In the genomic region with DNA sequence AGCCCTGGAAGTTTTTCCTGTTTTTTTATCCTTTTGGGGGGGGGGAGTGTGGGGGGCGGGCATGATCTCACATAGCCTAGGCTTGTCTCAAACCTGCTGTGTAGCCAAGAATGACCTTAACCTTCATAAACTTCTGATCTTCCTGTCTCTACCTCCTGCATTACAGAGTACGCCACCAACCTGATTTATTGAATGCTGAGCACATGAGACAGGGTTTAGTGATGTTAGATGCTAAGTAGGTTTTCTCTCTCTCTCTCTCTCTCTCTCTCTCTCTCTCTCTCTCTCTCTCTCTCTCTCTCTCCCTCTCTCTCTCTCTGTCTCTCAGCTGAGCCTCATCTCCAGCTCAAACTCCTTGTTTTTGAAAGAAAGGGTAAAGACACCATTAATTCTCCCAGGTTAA, we compare ENCODE assay signal across 25 mouse cellular contexts. TPM values are rescaled to one million over a fixed set of nuclear protein-coding genes. Genes with fewer than 3 reads are reported as not detected.
A peak's percentile ranks its signal among the peaks of the same experiment; 100 is the strongest.
DNase-seq lines count a peak whose midpoint lies in the region; ATAC-seq and TF ChIP-seq lines count a peak whose summit lies in the region.
"Had no signal": no experiment of that assay in that cellular context is flagged by ENCODE, and none has a peak within 500 bp of the region (broad histone marks: within the 10 kb centered on the region; RNA-seq: fewer than 3 reads in every experiment).

No protein-coding gene starts in this region.

- no peak for ATAC-seq in embryonic facial prominence, embryonic 13.5 days (ENCODE audit: insufficient number of reproducible peaks, insufficient read depth, low FRiP score, low TSS enrichment, low read depth)
- no peak for ATAC-seq in lung, postnatal 0 days
- ATAC-seq in limb, embryonic 15.5 days (ENCODE audit: insufficient number of reproducible peaks, low FRiP score, low TSS enrichment, low read depth), result no peak
- ATAC-seq in midbrain, embryonic 13.5 days, result no peak
- ATAC-seq: intestine, embryonic 15.5 days; midbrain, embryonic 15.5 days had no signal

- H3K4me3 ChIP-seq in embryonic facial prominence, embryonic 13.5 days, result no peak overlapping the region
- H3K4me3 ChIP-seq in embryonic facial prominence, embryonic 10.5 days, result no peak overlapping the region
- peak overlapping the region; percentile 27; the same call in 1 of the 2 replicates for H3K4me3 ChIP-seq in lung, postnatal 0 days (ENCODE audit: low read depth, low read length)
- no peak overlapping the region for H3K4me3 ChIP-seq in limb, embryonic 15.5 days
- no peak overlapping the region for H3K4me3 ChIP-seq in midbrain, embryonic 13.5 days (replicated peaks)
- H3K4me3 ChIP-seq: embryonic facial prominence, embryonic 12.5 days; erythroblast, embryonic 14.5 days; forebrain, embryonic 12.5 days; heart, embryonic 10.5 days; hindbrain, embryonic 15.5 days; intestine, embryonic 15.5 days; layer of hippocampus, adult 2 months; limb, embryonic 12.5 days; midbrain, embryonic 15.5 days; neural tube, embryonic 13.5 days had no signal

- no peak for TF ChIP-seq CTCF in lung, postnatal 0 days (IDR thresholded peaks at IDR 0.05)

- H3K9me3 ChIP-seq in embryonic facial prominence, embryonic 13.5 days, result no peaks in the 10 kb centered on the region
- no peaks in the 10 kb centered on the region for H3K9me3 ChIP-seq in embryonic facial prominence, embryonic 10.5 days
- H3K9me3 ChIP-seq in lung, postnatal 0 days (ENCODE audit: low read length), result no peaks in the 10 kb centered on the region
- no peaks in the 10 kb centered on the region for H3K9me3 ChIP-seq in limb, embryonic 15.5 days
- no peaks in the 10 kb centered on the region for H3K9me3 ChIP-seq in midbrain, embryonic 13.5 days
- H3K9me3 ChIP-seq: embryonic facial prominence, embryonic 12.5 days; forebrain, embryonic 12.5 days; G1E; heart, embryonic 10.5 days; hindbrain, embryonic 15.5 days; intestine, embryonic 15.5 days; limb, embryonic 12.5 days; midbrain, embryonic 15.5 days; neural tube, embryonic 13.5 days had no signal

- no peak for DNase-seq in embryonic facial prominence, embryonic 10.5 days (ENCODE audit: low spot score)
- no peak for DNase-seq in lung, postnatal 0 days (ENCODE audit: low spot score)
- DNase-seq in lung, adult 18-20 months, result no peak
- no peak for DNase-seq in retina, embryonic 14.5 days (ENCODE audit: low spot score)
- DNase-seq: cerebellum, adult 18-20 months; cerebellum, postnatal 14 days; kidney, adult 9 months; kidney, postnatal 25 days; right cerebral cortex, adult 18-20 months; spleen, adult 18-20 months had no signal

- no peak overlapping the region for H3K4me2 ChIP-seq in embryonic facial prominence, embryonic 13.5 days
- peak overlapping the region; percentile 50; the same call in 1 of the 2 replicates for H3K4me2 ChIP-seq in lung, postnatal 0 days (replicated peaks; ENCODE audit: low read depth, low read length)
- H3K4me2 ChIP-seq in limb, embryonic 15.5 days, result no peak overlapping the region
- H3K4me2 ChIP-seq in midbrain, embryonic 13.5 days (replicated peaks), result no peak overlapping the region
- H3K4me2 ChIP-seq: embryonic facial prominence, embryonic 12.5 days; forebrain, embryonic 12.5 days; hindbrain, embryonic 15.5 days; midbrain, embryonic 15.5 days; neural tube, embryonic 13.5 days had no signal

- no peak for TF ChIP-seq EP300 in lung, postnatal 0 days (IDR thresholded peaks at IDR 0.05)

- WGBS in embryonic facial prominence, embryonic 13.5 days, result 77% methylated on average over 2 of the region's 2 CpGs
- WGBS in embryonic facial prominence, embryonic 10.5 days, result 90% methylated on average over 2 of the region's 2 CpGs
- WGBS in lung, postnatal 0 days, result 61% methylated on average over 2 of the region's 2 CpGs
- 53% methylated on average over 2 of the region's 2 CpGs for WGBS in limb, embryonic 15.5 days
- WGBS in midbrain, embryonic 13.5 days, result 82% methylated on average over 2 of the region's 2 CpGs

- H3K4me1 ChIP-seq in embryonic facial prominence, embryonic 13.5 days, result peaks cover 11% of the 10 kb centered on the region
- H3K4me1 ChIP-seq in embryonic facial prominence, embryonic 10.5 days, result 0 out of 2 replicates have a peak, but pooled peaks cover 4% of the 10 kb centered on the region
- H3K4me1 ChIP-seq in lung, postnatal 0 days (ENCODE audit: insufficient read depth, low read depth, low read length), result no peaks in the 10 kb centered on the region
- H3K4me1 ChIP-seq in limb, embryonic 15.5 days, result peaks cover 22% of the 10 kb centered on the region
- no peaks in the 10 kb centered on the region for H3K4me1 ChIP-seq in midbrain, embryonic 13.5 days (replicated peaks)
- H3K4me1 ChIP-seq: embryonic facial prominence, embryonic 12.5 days; forebrain, embryonic 12.5 days; heart, embryonic 10.5 days; hindbrain, embryonic 15.5 days; midbrain, embryonic 15.5 days; neural tube, embryonic 13.5 days had no signal

- no peaks in the 10 kb centered on the region for H3K36me3 ChIP-seq in embryonic facial prominence, embryonic 13.5 days
- no peaks in the 10 kb centered on the region for H3K36me3 ChIP-seq in embryonic facial prominence, embryonic 10.5 days (replicated peaks)
- no peaks in the 10 kb centered on the region for H3K36me3 ChIP-seq in lung, postnatal 0 days (ENCODE audit: insufficient read depth, low read length)
- H3K36me3 ChIP-seq in limb, embryonic 15.5 days, result no peaks in the 10 kb centered on the region
- no peaks in the 10 kb centered on the region for H3K36me3 ChIP-seq in midbrain, embryonic 13.5 days
- H3K36me3 ChIP-seq: embryonic facial prominence, embryonic 12.5 days; forebrain, embryonic 12.5 days; heart, embryonic 10.5 days; hindbrain, embryonic 15.5 days; intestine, embryonic 15.5 days; limb, embryonic 12.5 days; midbrain, embryonic 15.5 days; neural tube, embryonic 13.5 days had no signal

- H3K27me3 ChIP-seq in embryonic facial prominence, embryonic 13.5 days, result no peaks in the 10 kb centered on the region
- no peaks in the 10 kb centered on the region for H3K27me3 ChIP-seq in embryonic facial prominence, embryonic 10.5 days (replicated peaks; ENCODE audit: low read depth, poor library complexity, severe bottlenecking)
- no peaks in the 10 kb centered on the region for H3K27me3 ChIP-seq in lung, postnatal 0 days (replicated peaks; ENCODE audit: insufficient read depth, low read length)
- no peaks in the 10 kb centered on the region for H3K27me3 ChIP-seq in limb, embryonic 15.5 days
- no peaks in the 10 kb centered on the region for H3K27me3 ChIP-seq in midbrain, embryonic 13.5 days
- H3K27me3 ChIP-seq: CH12.LX; embryonic facial prominence, embryonic 12.5 days; forebrain, embryonic 12.5 days; hindbrain, embryonic 15.5 days; intestine, embryonic 15.5 days; limb, embryonic 12.5 days; midbrain, embryonic 15.5 days; neural tube, embryonic 13.5 days had no signal

- H3K27ac ChIP-seq in embryonic facial prominence, embryonic 13.5 days, result 0 out of 2 replicates have a peak overlapping the region, but pooled peaks have one; percentile 68
- H3K27ac ChIP-seq in embryonic facial prominence, embryonic 10.5 days (replicated peaks), result no peak overlapping the region
- no peak overlapping the region for H3K27ac ChIP-seq in lung, postnatal 0 days (ENCODE audit: low read length)
- peak overlapping the region; percentile 75; the same call in 1 of the 2 replicates for H3K27ac ChIP-seq in limb, embryonic 15.5 days
- H3K27ac ChIP-seq in midbrain, embryonic 13.5 days, result no peak overlapping the region
- H3K27ac ChIP-seq: embryonic facial prominence, embryonic 12.5 days; forebrain, embryonic 12.5 days; heart, embryonic 10.5 days; hindbrain, embryonic 15.5 days; intestine, embryonic 15.5 days; layer of hippocampus, adult 2 months; midbrain, embryonic 15.5 days; neural tube, embryonic 13.5 days had no signal

- H3K9ac ChIP-seq in embryonic facial prominence, embryonic 13.5 days, result no peak overlapping the region
- H3K9ac ChIP-seq in lung, postnatal 0 days (replicated peaks; ENCODE audit: low read depth), result no peak overlapping the region
- H3K9ac ChIP-seq in limb, embryonic 15.5 days, result no peak overlapping the region
- no peak overlapping the region for H3K9ac ChIP-seq in midbrain, embryonic 13.5 days (replicated peaks)
- H3K9ac ChIP-seq: embryonic facial prominence, embryonic 12.5 days; forebrain, embryonic 12.5 days; hindbrain, embryonic 15.5 days; intestine, embryonic 15.5 days; limb, embryonic 12.5 days; midbrain, embryonic 15.5 days; neural tube, embryonic 13.5 days had no signal

RNA-seq across cellular contexts. Expression of a gene that starts 56.0 kb away (rescaled TPM):
- polyA plus RNA-seq in embryonic facial prominence, embryonic 13.5 days (2015; fragmentation: Nextera tagmentation; extraction: Ambion mirVana), result 4.6 and 9.0 TPM in 2 replicates
- polyA plus RNA-seq in embryonic facial prominence, embryonic 10.5 days (2016; fragmentation: Nextera tagmentation; extraction: Ambion mirVana), result 2.3 and 3.3 TPM in 2 replicates
- 7.5 TPM in 2 replicates for polyA plus RNA-seq in lung, postnatal 0 days (2015; fragmentation: Nextera tagmentation; extraction: Ambion mirVana)
- polyA plus RNA-seq in limb, embryonic 15.5 days (2015; fragmentation: Nextera tagmentation; extraction: Ambion mirVana), result 10.3 and 13.0 TPM in 2 replicates
- 2.7 and 4.1 TPM in 2 replicates for polyA plus RNA-seq in midbrain, embryonic 13.5 days (2015; fragmentation: Nextera tagmentation; extraction: Ambion mirVana)

Comparison
In these comparisons a context has a peak if more than half of its experiments do, and no peak if none do; other contexts are left out.
1. H3K27ac ChIP-seq: peak in embryonic facial prominence, embryonic 13.5 days (single experiment) and limb, embryonic 15.5 days (single experiment); none in embryonic facial prominence, embryonic 10.5 days (single experiment), lung, postnatal 0 days (single experiment) and midbrain, embryonic 13.5 days (single experiment).